ENCODE assay signal across 9 mouse cellular contexts in the genomic region with DNA sequence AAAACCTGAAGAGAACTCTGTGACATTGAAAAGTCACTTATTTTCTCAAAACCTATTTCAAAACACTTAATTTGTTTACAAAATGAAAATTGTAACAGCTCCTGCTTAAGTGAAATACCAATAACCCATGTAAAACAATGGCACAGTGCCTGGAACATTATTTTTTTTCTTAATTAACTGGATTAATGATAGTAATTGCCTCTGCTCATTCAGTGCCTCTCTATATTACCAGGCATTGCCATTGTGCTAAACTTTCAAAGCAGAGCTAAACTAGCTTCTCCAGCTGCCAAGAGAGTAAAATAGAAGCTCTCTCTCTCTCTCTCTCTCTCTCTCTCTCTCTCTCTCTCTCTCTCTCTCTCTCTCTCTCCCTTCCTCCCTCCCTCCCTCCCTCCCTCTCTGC. TPM values are rescaled to one million over a fixed set of nuclear protein-coding genes. Genes with fewer than 3 reads are reported as not detected.
DNase-seq lines count a peak whose midpoint lies in the region; ATAC-seq lines count a peak whose summit lies in the region.
"Had no signal": no experiment of that assay in that cellular context is flagged by ENCODE, and none has a peak within 500 bp of the region (broad histone marks: within the 10 kb centered on the region; RNA-seq: fewer than 3 reads in every experiment).

No protein-coding gene starts in this region.

- no peak overlapping the region for H3K27ac ChIP-seq in kidney, embryonic 16.5 days (ENCODE audit: low read length)
- no peak overlapping the region for H3K27ac ChIP-seq in embryonic facial prominence, embryonic 11.5 days (replicated peaks; ENCODE audit: low read depth, low read length)
- H3K27ac ChIP-seq in hindbrain, embryonic 16.5 days (ENCODE audit: low read depth, low read length) = no peak overlapping the region; the same call in 1 of the 2 replicates
- peak overlapping the region; percentile 66 for H3K27ac ChIP-seq in midbrain, embryonic 15.5 days

- H3K9me3 ChIP-seq in kidney, embryonic 16.5 days (ENCODE audit: low read length) = no peaks in the 10 kb centered on the region
- H3K9me3 ChIP-seq in embryonic facial prominence, embryonic 11.5 days (replicated peaks; ENCODE audit: control insufficient read depth, low read length) = no peaks in the 10 kb centered on the region
- H3K9me3 ChIP-seq in hindbrain, embryonic 16.5 days (ENCODE audit: control insufficient read depth, low read length) = no peaks in the 10 kb centered on the region
- no peaks in the 10 kb centered on the region for H3K9me3 ChIP-seq in midbrain, embryonic 15.5 days

- peak overlapping the region; percentile 90 for H3K4me2 ChIP-seq in kidney, embryonic 16.5 days (replicated peaks; ENCODE audit: low read depth, low read length)
- H3K4me2 ChIP-seq in embryonic facial prominence, embryonic 11.5 days (ENCODE audit: low read depth, low read length) = peak overlapping the region; percentile 36
- peak overlapping the region; percentile 76 for H3K4me2 ChIP-seq in hindbrain, embryonic 16.5 days (ENCODE audit: low read length)
- H3K4me2 ChIP-seq in midbrain, embryonic 15.5 days = peak overlapping the region; percentile 91

- no peak for DNase-seq in kidney, adult 18-20 months
- DNase-seq in embryonic facial prominence, embryonic 11.5 days (ENCODE audit: low spot score) = no peak
- DNase-seq in layer of hippocampus, adult 9-11 months = no peak
- no peak for DNase-seq in adrenal gland, adult 8-10 months
- DNase-seq in cerebellum, postnatal 25 days = no peak

- peak overlapping the region; percentile 95 for H3K4me3 ChIP-seq in kidney, embryonic 16.5 days (ENCODE audit: low read length)
- peak overlapping the region; percentile 61; the same call in 1 of the 2 replicates for H3K4me3 ChIP-seq in embryonic facial prominence, embryonic 11.5 days (ENCODE audit: low read depth, low read length)
- H3K4me3 ChIP-seq in hindbrain, embryonic 16.5 days (ENCODE audit: low read length) = peak overlapping the region; percentile 68
- peak overlapping the region; percentile 85 for H3K4me3 ChIP-seq in midbrain, embryonic 15.5 days

- no peaks in the 10 kb centered on the region for H3K27me3 ChIP-seq in kidney, embryonic 16.5 days (ENCODE audit: insufficient read depth, low read length)
- H3K27me3 ChIP-seq in embryonic facial prominence, embryonic 11.5 days (ENCODE audit: control insufficient read depth, insufficient read depth, low read length) = no peaks in the 10 kb centered on the region
- H3K27me3 ChIP-seq in hindbrain, embryonic 16.5 days (replicated peaks; ENCODE audit: control insufficient read depth, insufficient read depth, low read length) = no peaks in the 10 kb centered on the region
- no peaks in the 10 kb centered on the region; the same call in 1 of the 2 replicates for H3K27me3 ChIP-seq in midbrain, embryonic 15.5 days (replicated peaks)

- ATAC-seq in kidney, embryonic 16.5 days (ENCODE audit: low FRiP score, low TSS enrichment) = no peak
- ATAC-seq in embryonic facial prominence, embryonic 11.5 days (replicated peaks; ENCODE audit: insufficient number of reproducible peaks, low FRiP score, low TSS enrichment, low read depth) = no peak; the same call in 1 of the 2 replicates
- peak; percentile 32; the same call in 1 of the 2 replicates for ATAC-seq in hindbrain, embryonic 16.5 days
- peak; percentile 32 for ATAC-seq in midbrain, embryonic 15.5 days (replicated peaks)

- peaks cover 9% of the 10 kb centered on the region for H3K4me1 ChIP-seq in kidney, embryonic 16.5 days (ENCODE audit: insufficient read depth, low read length)
- no peaks in the 10 kb centered on the region; the same call in 1 of the 2 replicates for H3K4me1 ChIP-seq in embryonic facial prominence, embryonic 11.5 days (ENCODE audit: control insufficient read depth, insufficient read depth, low read length)
- H3K4me1 ChIP-seq in hindbrain, embryonic 16.5 days (ENCODE audit: control insufficient read depth, insufficient read depth, low read depth, low read length) = peaks cover 11% of the 10 kb centered on the region
- H3K4me1 ChIP-seq in midbrain, embryonic 15.5 days = peaks cover 23% of the 10 kb centered on the region

- peaks cover 18% of the 10 kb centered on the region for H3K36me3 ChIP-seq in kidney, embryonic 16.5 days (ENCODE audit: insufficient read depth, low read length)
- H3K36me3 ChIP-seq in embryonic facial prominence, embryonic 11.5 days (replicated peaks; ENCODE audit: control insufficient read depth, insufficient read depth, low read depth, low read length) = no peaks in the 10 kb centered on the region
- H3K36me3 ChIP-seq in hindbrain, embryonic 16.5 days (ENCODE audit: control insufficient read depth, insufficient read depth, low read length) = peaks cover 7% of the 10 kb centered on the region
- H3K36me3 ChIP-seq in midbrain, embryonic 15.5 days (replicated peaks) = peaks cover 15% of the 10 kb centered on the region

- H3K9ac ChIP-seq in kidney, embryonic 16.5 days (replicated peaks; ENCODE audit: low read length) = peak overlapping the region; percentile 94
- no peak overlapping the region; the same call in 1 of the 2 replicates for H3K9ac ChIP-seq in embryonic facial prominence, embryonic 11.5 days (replicated peaks; ENCODE audit: low read length)
- H3K9ac ChIP-seq in hindbrain, embryonic 16.5 days (ENCODE audit: low read depth, low read length) = peak overlapping the region; percentile 84
- H3K9ac ChIP-seq in midbrain, embryonic 15.5 days = peak overlapping the region; percentile 27; the same call in 1 of the 2 replicates

RNA-seq across cellular contexts. Expression of a gene that starts 0.4 kb away (rescaled TPM):
- 61.0 and 64.8 TPM in 2 replicates for polyA plus RNA-seq in kidney, embryonic 16.5 days (2015; fragmentation: Nextera tagmentation; extraction: Ambion mirVana)
- 89.6 and 89.9 TPM in 2 replicates for polyA plus RNA-seq in embryonic facial prominence, embryonic 11.5 days (2014; fragmentation: Nextera tagmentation; extraction: Ambion mirVana)
- 77.7 and 80.5 TPM in 2 replicates for polyA plus RNA-seq in hindbrain, embryonic 16.5 days (2015; fragmentation: Nextera tagmentation; extraction: Ambion mirVana)
- polyA plus RNA-seq in midbrain, embryonic 15.5 days (2015; fragmentation: Nextera tagmentation; extraction: Ambion mirVana) = 82.5 and 84.8 TPM in 2 replicates
- total RNA-seq in adrenal gland, adult 8-10 months (2022) = 10 to 100 TPM; 22.3 to 35.4 (median 31.1) TPM

RNA-seq across cellular contexts. Expression of a gene that starts 41.7 kb away (rescaled TPM):
- not detected in 2 replicates for polyA plus RNA-seq in kidney, embryonic 16.5 days (2015; fragmentation: Nextera tagmentation; extraction: Ambion mirVana)
- polyA plus RNA-seq in embryonic facial prominence, embryonic 11.5 days (2014; fragmentation: Nextera tagmentation; extraction: Ambion mirVana) = not detected in 2 replicates
- not detected in 2 replicates for polyA plus RNA-seq in hindbrain, embryonic 16.5 days (2015; fragmentation: Nextera tagmentation; extraction: Ambion mirVana)
- polyA plus RNA-seq in midbrain, embryonic 15.5 days (2015; fragmentation: Nextera tagmentation; extraction: Ambion mirVana) = not detected in 2 replicates
- not detected for total RNA-seq in adrenal gland, adult 8-10 months (2022)
- total RNA-seq: megakaryocyte-erythroid progenitor cell, adult 5-6 weeks had no signal

Comparison
In these comparisons a context has a peak if more than half of its experiments do, and no peak if none do; other contexts are left out.
1. ATAC-seq: peak in hindbrain, embryonic 16.5 days (single experiment) and midbrain, embryonic 15.5 days (single experiment); none in kidney, embryonic 16.5 days (single experiment) and embryonic facial prominence, embryonic 11.5 days (single experiment).
2. H3K4me2 ChIP-seq: peak in every context shown above with its lines; median percentile 91 in midbrain, embryonic 15.5 days; 90 in kidney, embryonic 16.5 days; 76 in hindbrain, embryonic 16.5 days; 36 in embryonic facial prominence, embryonic 11.5 days.
3. Peak in every context shown above with its lines, with median percentiles within 50 percentile points of each other: H3K4me3 ChIP-seq.